Mouse (Mus musculus) right cerebral cortex, postnatal 4 days (tissue): ENCODE measurements around the gene Fggy.

Source experiments
- DNase-seq: peaks from one replicate; pipeline ENCODE4 v3.0.0-alpha.2; 2022

Fggy gene

GRCm38 (mm10) chr4:95557333-95557956 lies at the start of gene Fggy:
Gene Fggy (plus strand): TSS chr4:95557507.
- DNase-seq: peak; percentile 93

DNA sequence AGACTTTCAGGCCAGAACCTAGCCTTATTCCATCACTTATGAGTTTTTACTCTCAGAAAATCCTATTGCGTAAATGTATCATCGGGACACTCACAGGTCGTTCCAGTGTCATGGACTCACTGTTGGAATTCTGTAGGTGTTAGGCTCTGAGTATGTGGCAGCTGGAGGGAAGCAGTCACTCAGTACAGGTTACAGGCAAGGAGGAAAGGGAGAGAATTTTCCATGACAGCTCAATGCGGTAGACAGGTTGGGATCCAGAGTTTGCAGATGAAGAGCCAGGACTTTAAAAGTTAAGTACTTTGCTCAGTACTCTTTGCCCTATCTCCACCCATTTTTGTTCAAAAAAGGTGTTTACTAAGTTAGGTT lies 49.4 kb upstream of the Fggy start:
- DNase-seq: no peak

- DNase-seq: no peak
Measured at GRCm38 (mm10) chr4:95518382-95518781, 38.9 kb upstream of the Fggy start.

GRCm38 (mm10) chr4:95519975-95520642 lies 37.2 kb upstream of the Fggy start:
- DNase-seq: no peak

DNA sequence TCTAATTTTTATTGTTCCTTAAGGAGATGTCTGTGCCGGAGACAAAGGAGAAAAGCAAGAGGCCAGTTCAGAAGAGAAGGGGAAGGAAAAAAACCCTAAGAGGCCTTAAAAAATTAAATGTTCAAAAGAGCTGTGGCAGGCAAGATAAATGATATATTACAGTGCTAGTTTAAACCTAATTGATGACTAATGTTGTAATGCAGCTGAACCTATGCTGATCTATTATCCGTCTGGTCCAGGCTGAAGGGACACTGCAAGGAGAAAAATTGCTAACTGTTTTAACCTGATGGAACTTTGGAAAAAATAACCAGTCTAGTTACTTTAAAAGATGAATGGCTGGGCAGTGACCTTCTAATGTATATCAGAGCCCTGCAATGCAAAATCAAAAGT lies 36.7 kb upstream of the Fggy start:
- no peak for DNase-seq

DNA sequence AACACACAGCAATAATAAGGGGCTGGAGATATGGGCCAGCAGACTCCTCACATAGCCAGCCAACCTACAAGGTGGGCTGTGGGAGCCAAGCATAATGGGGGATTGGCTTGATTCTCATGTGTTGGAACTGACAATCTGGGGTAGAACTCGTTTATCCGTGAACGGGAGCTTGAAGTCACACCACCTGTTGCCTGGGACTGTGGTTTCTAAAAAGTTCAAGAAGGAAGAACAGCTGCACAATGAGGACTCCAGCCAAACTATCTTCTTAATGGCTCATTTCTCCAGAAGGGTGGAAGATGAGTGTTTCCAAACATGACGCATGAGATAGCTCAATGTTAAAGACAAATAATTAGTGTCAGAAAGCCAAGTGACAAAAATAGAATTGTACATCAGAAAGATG lies 30.7 kb upstream of the Fggy start:
- no peak for DNase-seq

- no peak for DNase-seq
Measured at GRCm38 (mm10) chr4:95530757-95531156, 26.6 kb upstream of the Fggy start.

GRCm38 (mm10) chr4:95533946-95534345 lies 23.4 kb upstream of the Fggy start:
- no peak for DNase-seq

GRCm38 (mm10) chr4:95541382-95542038 lies 15.8 kb upstream of the Fggy start:
- no peak for DNase-seq

GRCm38 (mm10) chr4:95542039-95542790 lies 15.1 kb upstream of the Fggy start:
- DNase-seq: no peak

- no peak for DNase-seq
Measured at GRCm38 (mm10) chr4:95543529-95543928, 13.8 kb upstream of the Fggy start.

DNA sequence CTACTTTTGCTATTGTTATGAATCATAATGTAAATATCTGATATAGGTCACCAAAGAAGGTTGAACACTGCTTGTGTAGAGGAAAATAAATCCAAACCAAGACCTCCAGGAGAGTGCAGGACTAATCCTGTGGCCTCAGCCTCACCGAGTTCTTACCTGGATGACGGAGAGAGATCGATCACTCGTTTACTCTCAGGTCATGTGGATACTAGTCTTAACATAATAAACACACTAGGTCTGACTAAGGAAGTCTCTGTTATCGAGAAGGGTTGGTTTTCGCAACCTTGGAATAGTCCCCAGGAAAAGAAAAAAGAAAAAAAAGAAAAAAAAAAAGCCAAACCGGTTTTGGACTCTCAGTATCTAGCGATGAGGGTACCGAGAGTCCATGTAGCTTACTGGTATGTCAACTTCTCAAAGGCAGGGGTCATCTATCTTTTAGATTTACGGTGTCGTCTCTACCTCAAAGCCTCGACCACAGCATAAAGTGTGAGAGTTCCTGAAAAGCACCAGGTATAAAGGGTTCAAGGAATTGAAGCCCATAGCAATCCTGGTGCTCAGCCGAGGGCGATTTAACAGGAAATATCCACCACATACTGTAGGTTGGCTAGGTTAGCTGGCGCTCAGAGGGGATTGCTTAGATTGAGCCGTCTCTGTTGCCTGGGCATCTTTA lies 509 bp upstream of the Fggy start:
- DNase-seq: no peak

DNA sequence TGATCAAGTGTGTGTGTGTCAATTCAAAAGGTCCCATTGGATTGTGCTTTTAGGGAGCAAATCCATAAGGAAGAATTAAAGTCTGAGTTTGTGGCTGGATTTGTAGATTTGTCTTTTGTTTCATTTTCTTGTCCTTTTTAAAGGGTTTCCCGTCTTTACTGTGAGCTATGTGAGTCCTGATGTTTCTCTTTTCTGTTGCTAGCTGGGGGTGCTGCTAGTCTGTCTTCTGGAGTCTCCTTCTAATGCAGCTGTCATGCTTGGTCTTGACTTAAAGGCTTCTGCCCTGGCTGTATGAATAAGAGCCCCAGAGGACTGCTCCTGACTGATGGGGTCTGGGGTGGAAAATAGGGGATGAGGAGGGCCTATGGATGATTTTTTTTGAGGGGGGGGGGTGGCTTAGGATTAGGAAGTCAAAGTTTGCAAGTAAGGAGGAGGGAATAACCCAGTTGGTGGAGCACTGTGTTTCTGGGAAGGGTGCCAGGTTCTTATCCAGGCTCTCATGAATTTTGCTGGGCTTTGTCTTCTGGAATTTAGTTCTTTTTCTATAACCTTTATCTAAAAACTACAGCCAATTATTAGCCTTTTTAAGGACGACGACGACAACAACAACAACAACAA lies 1.1 kb downstream of the Fggy start:
- DNase-seq: peak; percentile 6

DNA sequence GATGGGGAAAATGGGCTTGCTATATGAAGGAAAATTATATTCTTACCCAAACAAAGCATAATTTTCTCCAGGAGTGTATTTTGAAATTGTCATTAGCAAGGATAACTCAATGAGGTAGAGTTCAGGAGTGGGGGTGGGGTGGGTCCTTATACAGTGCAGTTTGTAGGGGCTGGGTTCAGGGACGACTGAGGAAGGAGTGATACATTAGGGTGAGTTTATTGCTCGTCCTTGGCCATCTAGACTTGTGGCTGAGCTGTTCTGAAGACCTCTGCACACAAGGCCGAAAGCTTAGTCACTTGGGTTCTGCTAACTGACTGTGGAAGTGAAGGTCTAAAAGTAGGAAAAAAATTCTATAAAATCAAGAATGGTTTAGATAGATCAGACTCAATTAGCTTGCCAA lies 14.3 kb downstream of the Fggy start:
- no peak for DNase-seq

DNA sequence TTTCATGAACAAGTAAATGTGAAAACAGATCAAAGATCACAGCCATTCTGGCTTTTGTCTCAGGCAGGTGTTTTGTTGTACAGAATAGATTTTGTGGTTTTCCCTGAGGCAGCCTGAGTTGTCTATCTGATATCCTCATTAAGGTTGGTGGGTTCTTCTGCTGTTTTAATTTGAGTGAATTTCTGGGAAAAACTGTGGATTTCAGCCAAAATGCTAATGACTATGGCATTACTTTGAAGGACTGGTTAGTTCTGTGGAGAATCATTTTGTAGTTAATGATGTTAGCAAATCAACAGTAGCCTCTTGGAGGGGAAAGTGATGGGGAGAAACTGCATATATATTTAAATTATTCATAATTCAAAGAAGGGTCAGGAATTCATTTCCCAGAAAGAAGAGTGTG lies 16.4 kb downstream of the Fggy start:
- DNase-seq: no peak

- no peak for DNase-seq
Measured at GRCm38 (mm10) chr4:95575411-95575911, 18.2 kb downstream of the Fggy start.

DNA sequence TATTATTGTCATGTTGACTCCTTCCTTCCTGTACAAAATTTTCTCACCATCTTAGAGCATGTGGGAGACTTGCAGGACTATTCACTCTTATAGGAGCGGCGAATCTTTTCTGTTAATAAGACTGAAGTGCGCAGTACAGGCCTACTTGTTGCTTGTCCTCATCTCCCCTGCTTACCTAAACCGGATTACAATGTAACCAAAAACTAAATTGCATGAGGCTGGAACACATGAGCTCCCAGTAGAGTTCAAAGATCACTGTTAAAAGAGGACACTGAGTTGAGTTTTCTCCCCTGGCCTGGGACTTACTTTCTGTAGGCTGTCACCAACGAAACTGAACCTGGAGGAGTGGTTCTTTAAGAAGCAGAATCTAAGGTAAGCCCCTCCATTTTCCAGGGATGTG lies 21.9 kb downstream of the Fggy start:
- DNase-seq: no peak

DNA sequence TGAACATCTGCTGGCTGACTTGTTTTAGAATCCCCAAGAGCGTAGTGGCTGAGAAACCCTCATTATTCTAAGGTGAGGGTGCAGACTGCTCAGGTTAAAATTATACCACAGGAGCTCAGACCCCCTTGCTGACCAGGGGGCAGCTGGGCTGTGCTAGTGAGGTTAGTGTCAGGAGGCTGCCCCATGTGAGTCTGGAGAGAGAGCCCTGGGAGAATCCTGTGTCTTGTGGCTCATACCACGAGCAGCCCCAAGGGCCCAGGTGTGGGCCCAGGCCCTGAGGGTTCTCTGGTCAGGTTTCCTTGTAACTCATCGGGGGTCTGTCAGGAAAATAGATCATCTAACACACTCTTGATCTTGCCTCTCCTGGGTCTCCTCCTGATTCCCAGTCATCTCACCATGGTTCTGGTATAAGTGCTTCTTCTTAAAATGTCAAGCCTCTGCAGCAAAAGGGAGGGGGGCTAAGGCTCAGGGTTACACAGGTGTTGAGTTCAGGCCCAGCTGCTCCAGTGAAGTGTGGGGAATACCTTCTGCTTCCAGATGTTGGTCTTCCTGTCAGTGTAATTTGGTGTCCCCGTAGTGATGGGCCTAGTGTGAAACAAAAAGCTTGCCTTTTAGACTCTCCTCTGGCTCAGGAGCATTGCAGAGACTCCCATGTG lies 26.9 kb downstream of the Fggy start:
- DNase-seq: no peak

- DNase-seq: no peak
Measured at GRCm38 (mm10) chr4:95586274-95587001, 29.1 kb downstream of the Fggy start.

DNA sequence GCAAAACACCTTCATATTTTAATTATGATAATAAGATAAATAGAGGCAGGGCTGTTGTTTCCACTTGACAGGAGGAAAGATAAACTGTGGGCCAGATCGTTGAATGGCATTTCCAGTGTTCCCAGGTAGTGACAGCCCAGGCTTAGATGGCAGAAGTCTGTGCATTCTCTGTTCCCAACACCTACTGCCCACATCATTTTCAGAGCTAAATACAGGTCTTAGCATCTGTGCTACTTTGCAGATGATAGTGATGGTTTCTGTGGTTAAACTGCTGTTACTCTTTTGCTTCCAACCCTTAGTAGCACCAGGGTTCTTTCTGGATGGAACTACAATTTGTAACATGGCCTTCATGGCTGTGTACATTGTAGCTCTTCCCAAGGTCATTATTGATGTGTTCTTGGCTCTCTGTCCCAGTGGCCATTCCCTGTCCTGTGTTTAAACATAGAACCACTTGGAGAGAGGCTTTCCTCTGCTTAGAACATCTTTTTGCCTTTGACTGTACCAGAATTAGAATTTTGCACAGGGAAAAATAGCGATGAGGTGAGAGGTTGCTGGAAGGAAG lies 31.5 kb downstream of the Fggy start:
- DNase-seq: no peak

DNA sequence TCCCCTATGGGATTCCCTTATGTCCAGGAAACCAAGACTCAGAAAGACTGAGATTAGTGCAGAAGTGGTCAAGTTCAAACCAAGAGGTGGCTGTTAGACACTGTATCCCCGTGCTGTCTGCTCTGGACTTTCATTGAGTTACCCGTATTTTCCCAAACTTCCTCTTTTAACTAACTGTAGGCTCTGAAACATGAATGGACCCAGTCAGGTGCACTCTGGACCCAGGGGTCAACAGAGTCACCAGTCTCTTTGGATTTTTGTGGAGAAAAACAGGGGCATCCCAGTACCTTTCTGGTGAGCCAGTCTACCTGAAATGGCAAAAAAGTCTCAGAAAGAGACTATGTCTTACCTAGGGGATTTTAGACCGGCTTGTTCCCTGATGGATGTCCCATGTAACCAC lies 33.6 kb downstream of the Fggy start:
- DNase-seq: no peak
